Mouse (Mus musculus): ENCODE measurements at regions not wholly inside any gene's neighbourhood (a gene's known extent, or its start where the extent isn't known, plus 50 kb on each side); places are given as distances from the start of the nearest gene placed in this dataset.
"Not testable (repeated sequence)": the region's sequence is repeated elsewhere in the genome, so short reads cannot be mapped to it uniquely, and the experiment has no call there.

DNA sequence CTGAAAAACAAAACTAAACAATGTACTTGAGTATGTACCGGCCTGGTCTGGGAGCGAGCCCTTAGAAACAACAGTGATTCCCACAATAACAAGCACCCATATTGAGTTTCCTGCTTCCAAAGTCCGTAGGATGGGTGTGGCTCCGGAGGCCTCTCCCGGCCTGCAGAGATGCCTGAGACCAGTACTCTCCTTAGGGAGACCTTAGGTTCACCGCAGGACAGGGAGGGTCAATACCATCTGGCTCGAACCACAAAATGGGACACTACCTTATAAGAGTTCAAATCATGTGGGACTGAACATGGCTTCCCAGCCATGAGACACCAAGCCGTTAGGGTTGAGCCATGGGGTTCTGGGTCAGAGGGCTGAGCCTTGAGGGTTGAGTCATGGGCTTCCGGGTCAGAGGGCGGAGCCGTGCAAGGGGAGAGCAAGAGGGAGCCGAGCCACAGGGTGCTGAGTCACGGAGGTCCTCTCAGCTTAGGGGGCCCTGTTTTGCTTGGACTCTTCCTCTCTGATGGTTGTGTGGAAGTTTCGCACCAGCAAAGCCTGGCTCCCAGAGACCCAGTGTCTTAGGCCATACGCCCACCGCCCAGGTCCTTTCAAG lies 201.8 kb downstream of the Tcp10c start:
- not testable (repeated sequence) for TF ChIP-seq CTCF, EP300 (IDR thresholded peaks at IDR 0.05; ENCODE audit: low read depth)
